Mouse (Mus musculus) embryo, embryonic 9.5 days (tissue): ENCODE measurements at regions not wholly inside any gene's neighbourhood (a gene's known extent, or its start where the extent isn't known, plus 50 kb on each side); places are given as distances from the start of the nearest gene placed in this dataset.
A peak's percentile ranks its signal among the peaks of the same experiment; 100 is the strongest.

Source experiments
- DNase-seq: peaks from one replicate; pipeline ENCODE4 v3.0.0-alpha.2; 2017; ENCODE audit errors: extremely low spot score

DNA sequence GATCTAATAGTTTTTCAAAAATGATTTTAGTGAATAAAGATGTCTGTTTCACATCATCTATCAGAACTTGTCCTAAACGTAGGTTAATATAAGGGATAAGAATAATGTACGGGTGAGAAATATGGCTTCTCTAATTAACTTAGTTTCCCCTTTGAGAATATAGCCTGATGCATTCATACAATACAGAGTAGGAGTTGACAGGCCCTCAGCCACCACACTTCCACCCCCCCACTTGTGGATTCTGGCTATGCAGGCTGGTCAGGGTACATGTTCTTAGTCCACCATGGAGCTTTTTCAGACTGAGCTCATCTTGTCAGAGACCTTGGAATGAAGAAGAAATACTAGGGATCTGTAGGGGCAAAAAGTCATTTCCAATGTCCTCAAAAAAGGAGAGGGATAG, 80.1 kb downstream of the Anxa1 start:
- no peak for DNase-seq

- DNase-seq, result no peak
Observed at GRCm38 (mm10) chr19:20300066-20300651, 90.6 kb downstream of the Anxa1 start.

- no peak for DNase-seq
Observed at GRCm38 (mm10) chr19:20298431-20298830, 92.3 kb downstream of the Anxa1 start.

- DNase-seq, result no peak
Observed at GRCm38 (mm10) chr19:20285188-20285587, 105.6 kb downstream of the Anxa1 start.

GRCm38 (mm10) chr19:20283105-20283504, 107.6 kb downstream of the Anxa1 start:
- no peak for DNase-seq

DNA sequence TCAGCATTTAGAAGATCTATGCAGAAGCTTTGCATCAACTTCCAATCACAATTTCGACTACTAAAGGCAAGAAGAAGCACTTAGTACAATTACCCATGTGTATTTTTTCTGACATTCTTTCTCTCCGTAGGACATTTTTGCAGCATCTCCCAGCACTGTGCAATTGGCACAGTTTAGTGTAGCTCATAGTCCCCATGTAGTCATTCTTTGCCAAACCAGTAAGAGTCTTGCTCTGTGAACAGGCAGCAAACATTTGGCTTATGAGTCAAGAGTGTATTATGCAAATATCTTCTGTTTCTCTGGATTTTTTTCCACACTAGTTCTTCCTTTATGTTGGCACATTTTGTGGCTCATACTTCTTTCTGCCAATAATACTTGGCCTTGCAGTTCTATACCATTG, 129.2 kb downstream of the Anxa1 start:
- DNase-seq, result no peak

DNA sequence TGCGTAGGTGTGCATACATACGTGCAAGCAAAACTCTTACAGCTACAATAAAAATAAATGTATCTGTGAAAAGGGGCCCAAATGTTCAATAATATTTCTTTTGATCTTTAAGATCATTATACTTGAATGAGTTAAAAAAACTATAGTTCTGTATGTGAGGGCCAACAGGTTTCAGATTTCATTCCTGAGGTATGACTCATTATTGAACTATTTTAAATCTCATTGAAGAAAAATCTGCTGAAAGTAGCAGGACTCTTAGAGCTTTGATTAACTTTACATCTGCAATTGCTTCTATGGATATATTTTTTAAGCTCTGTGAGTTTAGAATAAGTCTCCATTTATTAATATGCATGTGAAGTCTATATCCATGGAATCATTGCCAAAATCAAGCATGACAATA, 138.6 kb downstream of the Anxa1 start:
- DNase-seq, result no peak

DNA sequence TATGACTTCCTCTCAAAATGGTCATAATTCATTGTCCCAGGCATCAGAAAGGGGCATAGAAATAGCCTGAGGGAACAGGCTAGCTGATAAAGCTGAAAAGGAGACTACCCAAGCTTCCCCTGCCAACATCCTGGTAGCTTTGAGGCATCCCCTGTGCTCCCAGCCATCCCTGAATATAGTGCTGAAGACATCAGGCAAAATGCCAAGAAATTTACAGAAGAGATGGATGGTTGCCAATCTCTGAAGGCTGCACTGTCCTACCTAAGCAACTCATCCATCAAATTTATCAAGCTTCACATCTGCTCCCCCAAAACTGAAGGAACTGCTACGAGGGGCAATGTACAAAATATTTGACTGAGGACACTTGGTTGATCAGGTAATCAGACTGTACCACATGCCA, 146.9 kb downstream of the Anxa1 start:
- DNase-seq, result no peak

GRCm38 (mm10) chr19:20241266-20241665, 149.5 kb downstream of the Anxa1 start:
- no peak for DNase-seq

- peak; percentile 8 for DNase-seq
Observed at GRCm38 (mm10) chr19:20240471-20240870, 150.3 kb downstream of the Anxa1 start.

DNA sequence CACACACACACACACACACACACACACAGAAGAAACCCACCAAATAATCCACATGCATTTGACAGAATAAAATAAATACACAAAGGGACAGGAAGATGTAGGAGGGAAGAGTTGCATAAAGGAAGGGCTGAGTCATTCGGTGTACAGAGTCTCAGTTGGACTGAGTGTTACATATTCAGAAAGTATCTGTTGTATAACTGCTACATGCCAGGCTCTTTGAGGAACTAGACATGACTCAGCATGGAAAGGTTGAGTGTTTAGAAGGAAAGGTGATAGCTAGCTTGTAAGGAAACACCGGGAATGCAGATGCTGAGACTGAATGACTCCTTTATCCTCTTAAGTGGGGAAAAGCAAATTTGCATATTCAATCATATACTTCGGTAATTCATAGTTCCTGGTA, 151.3 kb downstream of the Anxa1 start:
- no peak for DNase-seq

DNA sequence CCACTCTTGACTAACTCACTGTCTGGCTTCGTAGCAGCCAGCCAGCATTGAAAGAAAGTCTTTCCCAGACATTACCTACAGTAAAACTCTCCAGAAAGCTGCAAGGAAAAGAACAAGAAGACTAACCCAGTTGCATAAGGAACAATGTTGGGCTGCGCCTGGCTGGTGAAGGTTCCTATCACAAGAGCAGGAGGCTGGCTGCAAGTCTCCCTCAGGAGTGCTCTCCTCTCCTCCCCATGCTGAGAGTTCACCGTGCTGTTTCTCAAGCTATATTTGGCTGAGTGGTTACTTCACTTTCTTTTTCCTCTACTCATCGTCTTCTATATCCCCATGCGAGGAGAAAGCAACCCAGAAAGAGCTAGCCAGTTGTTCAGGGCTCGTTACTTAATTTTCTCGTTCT, 164.0 kb downstream of the Anxa1 start:
- DNase-seq, result no peak

DNA sequence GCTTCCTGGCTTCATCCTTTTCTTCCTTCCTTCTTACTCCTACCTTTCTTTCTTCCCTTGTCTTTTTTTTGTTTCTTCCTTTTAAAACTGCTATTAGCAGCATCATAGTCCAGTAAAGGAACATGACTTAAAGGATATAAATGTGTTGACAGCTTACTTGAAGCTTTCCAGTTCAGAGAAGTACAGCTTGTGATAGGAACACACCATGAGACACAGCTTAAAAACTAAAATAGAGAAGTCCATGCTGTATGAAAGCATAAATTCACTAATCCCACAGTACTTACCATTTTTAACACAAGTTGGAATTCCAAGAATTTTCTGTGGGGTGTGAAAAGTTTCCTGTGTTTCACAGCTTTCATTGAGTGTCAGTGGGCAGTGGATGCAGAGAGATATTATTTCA, 173.4 kb downstream of the Anxa1 start:
- DNase-seq, result no peak

GRCm38 (mm10) chr19:20194511-20194910, 196.2 kb downstream of the Anxa1 start:
- no peak for DNase-seq

GRCm38 (mm10) chr19:20181854-20182253, 208.9 kb downstream of the Anxa1 start:
- no peak for DNase-seq

GRCm38 (mm10) chr19:20161502-20161901, 229.2 kb downstream of the Anxa1 start:
- no peak for DNase-seq

DNA sequence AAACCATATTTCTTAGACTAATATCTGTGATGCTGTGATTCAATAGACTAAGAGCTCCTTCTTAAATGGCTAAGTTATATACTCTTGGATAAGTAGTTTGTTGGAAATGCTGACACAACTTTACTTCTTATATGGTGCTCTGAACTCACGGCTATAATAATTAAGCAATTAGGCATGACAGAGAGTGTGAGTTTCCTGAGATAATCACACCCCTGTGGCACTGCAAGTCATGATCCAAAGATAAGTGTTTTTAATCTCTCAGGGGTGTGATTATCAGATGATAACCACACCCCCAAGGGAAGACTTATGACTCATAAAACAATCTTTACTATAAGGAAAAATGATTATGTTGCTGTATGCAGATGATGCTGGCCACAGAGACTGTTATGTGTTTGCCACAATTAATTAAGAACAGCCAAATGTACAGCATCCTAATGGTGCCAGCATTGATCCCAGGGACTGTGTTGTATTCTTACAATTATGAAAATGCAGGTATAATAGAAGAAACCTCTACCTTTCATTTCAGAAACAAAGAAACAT, 234.3 kb downstream of the Anxa1 start:
- DNase-seq, result no peak

- DNase-seq, result no peak
Observed at GRCm38 (mm10) chr19:20139506-20139905, 251.2 kb downstream of the Anxa1 start.

- DNase-seq, result no peak
Observed at GRCm38 (mm10) chr19:20123546-20124195, 267.1 kb downstream of the Anxa1 start.

- DNase-seq, result peak; percentile 25
Observed at GRCm38 (mm10) chr19:20122475-20122874, 268.3 kb downstream of the Anxa1 start.

DNA sequence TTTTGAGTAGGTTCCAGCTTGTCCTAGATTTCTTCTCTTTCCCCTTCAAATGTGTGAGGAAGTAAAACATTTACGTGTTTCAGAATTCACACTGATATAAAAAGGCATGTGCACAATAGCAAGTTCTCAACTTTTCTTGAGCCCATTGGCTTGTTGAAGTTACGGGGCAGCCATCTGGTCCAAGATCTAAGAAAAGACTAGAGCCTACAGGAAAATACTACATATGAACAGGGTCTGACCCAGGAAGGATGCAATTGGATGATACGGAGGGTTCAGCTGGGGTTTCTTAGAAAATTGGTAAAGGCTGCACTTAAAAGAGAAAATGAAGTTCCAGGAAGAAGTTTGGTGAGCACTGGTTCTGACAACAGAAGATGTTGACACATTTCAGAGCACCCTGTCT, 276.5 kb downstream of the Anxa1 start:
- DNase-seq, result no peak
